Mouse (Mus musculus) c-Kit-negative CD71-positive TER-119-positive erythroid progenitor cells, embryonic 14.5 days (primary cell): ENCODE data around the gene Nxf1.

Experiments
- DNase-seq: peaks from one replicate; pipeline ENCODE4 v3.0.0-alpha.2; 2013; ENCODE audit warnings: low read depth, low spot score

Gene Nxf1

DNA sequence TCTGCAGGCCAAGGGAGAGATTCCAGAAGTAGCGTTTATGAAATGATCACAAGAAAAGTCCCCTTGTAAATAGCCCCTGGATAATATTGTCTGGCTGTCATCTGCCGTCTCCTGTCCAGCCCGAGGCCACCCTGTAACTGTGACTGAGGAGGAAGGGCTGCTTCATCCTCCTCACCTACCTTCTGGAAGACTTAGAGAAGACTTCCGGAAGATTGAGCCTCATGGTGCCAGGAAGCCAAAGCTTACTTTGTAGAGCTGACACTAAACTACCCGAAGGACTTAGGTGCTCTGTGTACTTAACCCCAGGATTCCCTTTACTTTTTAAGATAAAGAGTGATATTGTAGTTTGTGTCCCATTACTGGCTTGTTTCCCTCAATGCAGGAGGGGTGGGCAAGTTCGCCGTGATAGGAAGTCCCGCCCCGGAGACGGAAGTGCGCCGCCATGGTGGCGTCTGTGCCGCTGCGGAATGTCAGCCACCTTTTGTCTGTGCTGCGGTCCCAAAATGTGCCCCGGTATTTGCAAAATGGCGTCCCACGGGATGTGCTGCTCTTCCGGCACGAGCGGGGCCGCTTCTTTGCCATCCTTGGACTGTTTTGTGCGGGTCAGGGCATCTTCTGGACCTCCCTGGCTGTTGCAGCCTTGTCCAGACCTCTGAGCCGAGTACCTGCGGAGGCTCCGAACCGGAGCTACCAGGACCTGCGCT, 13.8 kb downstream of the Nxf1 start, which contains the start of gene Tmem223:
Gene Tmem223 (plus strand): TSS at position 430 of the 704 bp plus-strand sequence.
- no peak for DNase-seq

DNA sequence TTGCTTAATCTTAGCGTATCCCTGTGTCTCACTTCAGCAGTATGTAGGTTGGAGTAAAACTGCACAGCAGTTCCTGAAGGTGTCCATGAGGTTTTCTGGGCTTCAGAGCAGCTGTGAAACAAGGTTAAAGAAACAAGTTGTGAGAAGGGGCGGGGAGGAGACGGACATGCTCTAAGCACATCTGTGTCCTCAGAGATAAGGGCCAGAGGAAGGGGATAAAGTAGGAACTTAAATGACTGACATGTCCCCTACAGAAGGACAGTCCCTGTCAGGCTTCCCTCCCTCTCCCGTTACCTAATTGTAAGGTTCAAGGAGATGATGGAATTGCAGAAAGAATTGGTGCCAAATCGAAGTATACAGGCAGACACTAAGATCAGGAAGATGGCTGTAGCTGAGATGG, 16.1 kb downstream of the Nxf1 start:
- no peak for DNase-seq

DNA sequence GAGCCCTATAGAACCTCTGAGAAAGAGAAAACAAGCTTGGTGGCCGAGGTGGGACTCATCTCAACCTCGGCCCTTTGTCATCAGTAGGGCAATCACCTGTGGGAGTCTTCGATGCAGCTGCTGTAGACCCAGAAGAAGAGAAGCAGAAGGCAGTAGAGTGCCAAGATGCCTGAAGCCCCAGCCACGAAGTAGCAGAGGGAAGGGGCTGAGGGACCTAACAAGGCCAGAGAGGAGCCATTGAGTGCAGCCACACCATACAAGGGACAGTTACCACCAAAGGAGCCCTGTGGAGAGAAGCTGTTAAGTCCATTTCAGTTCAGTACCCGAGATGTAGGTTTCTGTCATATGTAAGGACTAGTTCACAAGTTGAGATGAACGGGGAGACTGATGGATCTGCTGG, 16.5 kb downstream of the Nxf1 start:
- no peak for DNase-seq

DNA sequence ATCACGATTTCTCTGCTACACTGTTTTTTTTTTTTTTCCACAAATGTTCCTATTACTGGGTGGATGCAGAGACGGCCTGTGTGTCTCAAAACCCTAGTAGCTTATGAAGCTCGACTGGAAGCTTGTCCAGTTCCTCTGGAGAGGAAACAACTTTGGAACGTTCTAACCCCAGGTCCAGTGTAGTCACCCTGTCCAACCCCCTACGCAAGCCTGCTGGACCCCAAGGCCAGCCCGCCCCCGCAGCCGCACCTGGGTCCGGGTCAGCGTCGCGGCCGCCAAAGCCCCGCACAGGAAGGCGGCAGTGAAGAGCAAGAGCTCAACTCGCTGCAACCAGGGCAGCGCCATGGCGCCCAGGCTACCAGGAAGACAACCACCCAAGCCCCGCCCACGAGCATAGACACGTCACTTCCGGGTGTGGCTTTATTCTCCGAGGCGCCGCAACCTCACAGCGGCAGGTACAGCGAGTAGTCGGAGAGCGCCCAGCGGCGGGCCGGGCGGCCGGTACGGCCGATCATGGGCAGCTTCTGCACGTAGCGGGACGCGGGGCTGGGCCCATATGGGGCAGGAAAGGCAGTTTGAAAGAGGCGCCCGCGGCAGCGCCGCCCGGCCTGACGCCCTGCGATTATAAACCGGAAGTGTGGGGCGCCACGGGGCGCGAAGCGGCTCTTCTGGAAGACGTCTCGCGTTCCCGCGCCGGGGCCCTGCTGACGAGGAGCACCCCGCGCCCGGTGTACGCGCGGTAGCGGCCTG, 17.4 kb downstream of the Nxf1 start, which contains the start of gene Tmem179b:
Gene Tmem179b (minus strand): TSS at position 382 of the 750 bp plus-strand sequence.
- DNase-seq: peak; percentile 96

DNA sequence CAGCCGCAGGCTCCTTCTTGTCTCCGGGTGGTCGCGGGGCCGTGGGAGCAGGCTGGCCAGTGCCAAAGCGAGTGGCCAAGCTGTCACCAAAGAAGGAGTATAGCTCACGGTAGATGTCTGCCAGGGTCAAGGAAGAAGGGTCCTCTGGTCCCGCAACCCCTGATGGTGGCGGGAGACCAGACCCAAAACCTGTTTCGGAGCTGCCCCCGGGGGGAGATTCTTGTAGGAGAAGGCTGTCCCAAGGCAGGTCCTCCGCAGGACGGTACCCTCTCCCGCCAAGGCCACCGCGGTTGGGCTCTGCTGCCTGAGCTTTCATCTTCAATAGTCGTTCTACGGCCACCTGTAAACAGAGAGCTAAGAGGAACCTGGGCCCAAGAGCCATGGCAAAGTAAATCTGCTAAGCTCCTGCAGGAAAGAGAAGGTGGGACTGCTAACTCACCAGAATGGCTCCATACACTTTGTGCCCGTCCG, 18.1 kb downstream of the Nxf1 start:
- DNase-seq: no peak

DNA sequence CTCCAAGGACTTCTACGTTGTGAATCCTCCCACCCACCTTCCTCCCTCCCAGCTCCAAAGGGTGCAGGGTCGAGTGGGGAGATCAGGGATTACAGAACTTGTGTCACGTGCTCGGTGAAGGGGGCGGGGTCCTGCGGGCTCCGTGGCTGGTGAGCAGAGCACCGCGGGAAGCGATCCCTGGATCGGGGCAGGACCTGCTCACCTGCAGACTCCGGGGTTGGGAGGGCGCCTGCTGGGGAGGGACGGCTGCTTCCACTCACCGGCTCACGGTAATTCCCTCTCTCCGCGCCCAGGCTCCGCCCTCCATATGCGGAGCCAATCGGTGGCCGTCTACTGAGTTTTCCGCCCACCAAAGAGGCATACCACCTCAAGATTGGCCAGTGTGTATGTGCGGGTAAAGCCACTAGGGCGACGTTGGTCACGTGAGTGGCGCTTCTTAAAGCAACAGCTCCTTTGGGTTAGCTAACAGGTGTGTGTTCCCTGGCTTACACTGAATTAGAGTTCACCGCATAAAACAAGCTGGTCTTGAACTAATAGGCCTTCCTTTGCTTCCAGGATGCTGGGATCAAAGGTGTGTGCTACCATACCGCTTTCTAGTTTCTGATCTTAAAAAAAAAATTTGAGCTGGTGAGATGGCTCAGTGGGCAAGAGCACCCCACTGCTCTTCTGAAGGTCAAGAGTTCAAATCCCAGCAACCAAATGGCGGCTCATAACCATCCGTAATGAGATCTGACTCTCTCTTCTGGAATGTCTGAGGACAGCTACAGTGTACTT, 29.3 kb downstream of the Nxf1 start, which contains the start of gene Taf6l:
Gene Taf6l (minus strand): TSS at position 410 of the 774 bp plus-strand sequence.
- peak; percentile 92 for DNase-seq

DNA sequence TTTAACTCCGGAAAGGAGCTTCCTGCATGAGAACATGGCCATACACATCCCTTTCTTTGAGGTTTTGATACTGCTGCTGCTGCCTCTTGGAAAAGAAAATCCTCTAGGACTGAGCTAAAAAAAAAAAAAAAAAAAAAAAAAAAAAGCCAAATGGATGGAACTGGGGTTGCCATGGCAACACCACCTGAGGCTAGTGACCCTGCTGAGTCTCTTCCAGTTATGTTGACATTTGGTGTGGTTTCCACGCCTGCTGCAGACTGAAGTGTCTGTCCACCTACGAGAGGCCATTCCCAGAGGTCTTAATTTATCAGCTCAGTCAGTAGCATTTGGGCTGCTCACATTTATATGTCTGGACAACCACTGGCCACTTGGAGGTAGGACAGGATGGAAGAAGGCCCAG, 31.6 kb downstream of the Nxf1 start:
- no peak for DNase-seq

DNA sequence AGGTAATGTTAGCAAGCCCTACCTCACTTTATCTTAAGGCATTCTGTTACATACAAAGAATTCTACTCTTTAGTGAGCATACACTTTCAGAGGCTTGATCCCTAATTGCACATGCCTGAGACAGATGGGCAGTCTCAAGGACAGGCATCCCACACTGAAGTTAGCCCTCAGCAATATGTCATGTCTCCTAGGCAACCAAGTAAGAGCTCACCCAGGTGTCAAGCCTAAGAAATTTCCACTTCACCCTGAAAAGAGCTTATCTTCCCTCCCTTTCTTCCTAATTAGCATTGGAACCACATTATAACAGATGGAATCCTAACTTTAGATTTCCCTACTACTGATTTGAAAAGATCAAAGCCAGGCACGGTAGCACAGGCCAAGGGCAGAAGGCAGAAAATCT, 32.3 kb downstream of the Nxf1 start:
- no peak for DNase-seq

- no peak for DNase-seq
These were observed 33.3 kb downstream of the Nxf1 start for GRCm38 (mm10) chr19:8790171-8790570.

DNA sequence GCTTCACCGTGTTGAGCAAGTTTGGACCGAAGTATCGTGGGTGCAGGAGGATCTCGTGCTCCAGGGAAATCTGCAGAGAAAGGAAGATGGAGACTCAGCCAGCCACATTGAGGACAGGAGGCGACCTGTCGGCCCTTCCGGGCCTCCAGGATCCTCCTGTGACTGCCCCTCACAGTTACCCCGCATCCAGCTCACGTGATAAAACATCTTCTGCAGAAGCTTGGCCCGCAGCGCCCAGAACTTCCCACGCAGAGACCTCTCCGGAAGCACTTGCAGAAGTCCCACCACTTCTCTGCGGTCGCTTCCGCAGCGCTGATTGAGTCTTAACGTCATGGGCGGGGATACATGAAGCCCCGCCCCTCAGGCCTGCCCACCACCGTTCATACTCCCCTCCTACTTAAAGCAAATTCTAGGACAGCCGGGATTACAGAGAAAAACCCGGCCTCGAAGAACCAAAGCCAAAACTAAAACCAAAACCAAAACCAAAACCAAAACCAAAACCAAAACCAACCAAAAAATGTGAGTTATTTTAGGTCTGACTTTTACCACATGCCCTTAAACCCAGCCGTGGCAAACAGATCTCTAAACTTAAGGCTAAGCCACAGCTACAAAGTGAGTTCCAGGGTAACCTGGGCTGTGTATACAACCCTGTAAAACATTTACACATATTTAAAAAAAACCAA, 41.5 kb downstream of the Nxf1 start, which contains the start of gene Polr2g:
Gene Polr2g (minus strand): TSS at position 314 of the 683 bp plus-strand sequence.
- peak; percentile 77 for DNase-seq

DNA sequence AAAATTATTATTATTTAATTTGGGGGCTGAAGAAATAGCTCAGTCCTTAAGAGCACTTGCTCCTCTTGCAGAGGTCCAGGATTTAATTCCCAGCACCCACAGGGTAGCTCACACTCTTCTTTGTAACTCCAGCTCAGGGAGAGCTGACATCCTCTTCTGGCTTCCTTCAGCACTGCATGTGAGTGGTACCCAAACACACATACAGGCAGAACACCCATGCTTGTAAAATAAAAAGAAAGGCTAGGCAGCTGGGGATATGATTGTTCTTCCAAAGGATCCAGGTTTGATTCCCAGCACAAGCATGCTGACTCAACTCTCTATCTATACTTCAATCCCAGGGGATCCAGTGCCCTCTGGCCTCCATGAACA, 42.1 kb downstream of the Nxf1 start:
- DNase-seq: no peak

DNA sequence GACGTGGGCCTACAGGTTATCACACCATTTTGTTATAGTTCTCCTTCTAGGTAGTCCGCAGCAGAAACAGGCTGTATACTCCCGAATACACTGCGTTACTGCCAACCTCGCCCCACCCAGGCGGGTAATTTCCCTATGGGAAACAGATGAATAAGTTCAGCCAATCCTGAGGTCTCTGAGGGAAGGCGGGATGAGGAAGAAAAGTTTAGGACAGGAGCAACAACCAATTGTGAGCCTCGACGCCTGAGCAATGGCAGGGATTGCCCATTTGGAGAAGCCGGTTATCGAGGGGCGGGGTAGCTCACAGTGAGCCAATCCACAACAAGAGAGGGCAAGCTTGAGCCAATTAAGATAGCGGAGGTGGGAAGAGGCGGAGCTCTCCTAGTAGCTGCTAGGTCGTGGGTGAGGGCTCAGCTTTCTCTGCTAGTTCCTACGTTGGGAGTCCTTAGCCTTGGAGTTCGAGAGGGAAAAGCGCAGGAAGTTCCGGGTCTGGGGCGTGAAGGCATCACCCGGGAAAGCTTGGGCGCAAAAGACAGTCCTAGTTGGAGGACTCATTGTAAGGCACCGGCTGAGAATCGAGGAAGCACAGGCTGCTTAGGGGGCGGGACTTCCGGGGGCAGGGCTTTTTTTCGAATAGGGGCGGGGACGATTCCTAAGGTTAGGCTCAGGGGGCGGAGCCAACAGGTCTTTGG, 45.4 kb downstream of the Nxf1 start, which contains the start of gene Zbtb3:
Gene Zbtb3 (plus strand): TSS at position 426 of the 692 bp plus-strand sequence.
- DNase-seq: peak; percentile 97

- DNase-seq: no peak
These were observed 46.4 kb downstream of the Nxf1 start for GRCm38 (mm10) chr19:8803204-8803780.

DNA sequence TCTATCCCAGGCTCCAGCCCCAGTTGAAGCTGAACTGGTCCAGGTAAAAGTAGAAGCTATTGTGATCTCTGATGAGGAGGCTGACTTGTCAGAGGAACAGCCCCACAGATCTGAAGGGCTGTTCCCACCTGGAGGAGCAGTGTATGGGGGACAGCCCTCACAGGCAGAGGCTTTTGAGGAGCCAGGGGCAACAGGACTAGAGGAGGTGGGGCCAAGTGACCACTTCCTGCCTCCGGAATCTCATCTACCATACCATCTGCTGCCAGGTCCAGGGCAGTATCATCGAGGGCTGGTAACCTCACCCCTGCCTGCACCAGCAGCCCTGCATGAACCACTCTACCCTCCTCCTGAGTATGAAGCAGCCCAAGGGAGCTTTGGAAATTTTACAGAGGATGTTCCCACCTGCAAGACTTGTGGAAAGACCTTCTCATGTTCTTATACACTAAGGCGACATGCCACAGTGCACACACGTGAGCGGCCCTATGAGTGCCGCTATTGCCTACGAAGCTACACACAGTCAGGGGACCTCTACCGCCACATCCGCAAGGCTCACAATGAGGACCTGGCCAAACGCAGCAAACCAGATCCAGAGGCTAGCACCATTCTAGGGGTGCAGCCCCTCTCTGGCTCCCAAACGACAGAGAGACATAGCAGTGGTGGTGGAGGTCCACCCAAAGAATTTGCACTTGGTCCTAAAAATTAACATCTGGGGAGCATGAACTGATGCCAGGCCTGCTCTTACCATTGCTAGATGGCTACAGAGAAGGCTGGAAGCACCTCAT, 47.2 kb downstream of the Nxf1 start:
- no peak for DNase-seq

- DNase-seq: no peak
These were observed 49.9 kb downstream of the Nxf1 start for GRCm38 (mm10) chr19:8806810-8807209.

DNA sequence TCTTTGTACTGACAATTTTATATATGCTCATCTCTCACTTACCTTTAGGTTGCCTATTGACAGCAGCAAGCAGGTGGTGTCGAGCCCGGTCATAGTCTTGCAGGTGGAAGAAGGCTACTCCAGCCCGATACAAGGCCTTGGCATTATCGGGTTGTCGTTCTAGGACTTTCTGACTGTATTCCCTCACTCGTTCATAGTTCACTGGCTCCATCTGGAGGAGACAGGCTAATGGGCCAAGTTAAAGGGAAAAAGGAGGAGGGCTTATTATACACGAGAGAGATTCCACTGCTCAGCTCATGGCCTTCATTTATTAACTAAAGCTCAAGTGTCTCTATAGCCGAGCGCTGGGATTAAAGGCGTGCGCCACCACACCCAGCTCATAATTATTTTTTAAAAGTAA, 58.9 kb downstream of the Nxf1 start:
- DNase-seq: no peak

DNA sequence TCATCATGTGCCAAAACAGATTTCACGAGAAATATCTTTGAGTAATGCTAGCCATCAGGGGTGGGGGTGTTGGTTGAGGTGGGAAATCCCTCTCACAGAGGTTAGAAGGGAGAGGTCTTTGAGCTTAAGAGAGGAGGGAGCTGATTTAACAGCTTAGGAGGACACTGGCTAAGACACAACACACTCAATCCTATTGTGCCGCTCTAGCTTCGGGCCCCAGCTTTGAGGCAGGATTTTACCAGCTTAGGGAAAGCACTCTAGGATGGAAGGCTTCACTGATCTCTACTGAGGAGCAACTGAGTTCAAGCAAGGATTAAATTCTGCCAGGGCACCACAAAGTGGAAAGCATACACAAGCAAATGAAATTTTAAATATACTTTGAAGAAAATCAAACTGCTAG, 60.1 kb downstream of the Nxf1 start:
- no peak for DNase-seq

DNA sequence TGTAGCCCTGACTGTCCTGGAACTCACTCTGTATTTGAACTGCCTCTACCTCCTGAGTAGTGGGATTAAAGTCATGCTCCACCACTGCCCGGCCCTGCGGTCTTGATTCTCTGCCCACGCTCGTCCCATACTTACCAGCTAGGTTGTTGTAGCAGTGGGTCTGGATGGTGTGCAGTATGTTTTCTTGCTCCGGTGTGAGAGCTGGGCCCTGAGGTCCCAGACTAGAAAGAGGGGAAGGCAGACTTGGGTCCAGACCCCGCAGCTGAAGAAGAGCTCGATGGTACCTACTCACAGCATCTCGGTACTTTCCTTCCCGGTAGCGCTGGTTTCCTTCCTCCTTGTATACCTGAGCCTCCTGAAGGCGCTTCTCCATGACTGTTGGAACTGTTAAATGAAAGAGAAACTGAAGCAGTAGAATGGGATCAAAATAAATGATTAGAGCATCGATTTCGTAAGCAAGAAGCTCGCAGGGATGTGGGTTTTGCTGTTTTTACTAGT, 61.5 kb downstream of the Nxf1 start:
- DNase-seq: no peak
